In the genomic region with DNA sequence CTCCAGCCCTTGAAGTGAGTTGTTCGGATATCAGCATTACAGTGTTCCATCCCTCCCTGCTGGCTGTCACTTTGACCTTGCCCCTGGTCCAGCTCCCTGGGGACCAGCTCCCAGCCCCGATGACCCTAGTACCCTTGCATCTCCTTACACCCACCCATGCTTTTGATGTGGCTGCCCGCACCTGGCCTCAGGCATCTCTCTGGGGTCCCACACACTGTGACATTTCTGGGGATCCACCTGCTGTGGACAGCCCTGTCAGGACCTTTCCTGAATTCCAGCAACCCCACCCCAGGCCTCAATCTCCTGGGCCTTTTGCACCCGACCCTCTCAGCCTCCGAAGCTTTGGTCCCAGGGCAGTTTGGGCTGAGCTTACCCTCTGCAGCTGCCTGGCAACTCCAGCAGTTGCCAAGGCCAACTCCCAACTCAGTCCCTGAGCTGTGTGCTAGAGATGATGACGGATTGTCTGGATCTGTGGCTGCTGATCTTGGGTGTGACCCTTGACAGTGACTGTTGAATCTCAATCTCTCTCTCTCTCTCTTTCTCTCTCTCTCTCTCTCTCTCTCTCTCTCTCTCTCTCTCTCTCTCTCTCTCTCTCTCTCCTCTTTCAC, we compare ENCODE assay signal across 17 mouse cellular contexts. TPM values are rescaled to one million over a fixed set of nuclear protein-coding genes. Genes with fewer than 3 reads are reported as not detected.
"Had no signal": no experiment of that assay in that cellular context is flagged by ENCODE, and none has a peak within 500 bp of the region (broad histone marks: within the 10 kb centered on the region; RNA-seq: fewer than 3 reads in every experiment).

No protein-coding gene starts in this region.

- H3K4me3 ChIP-seq: kidney, embryonic 15.5 days; limb, embryonic 12.5 days; midbrain, embryonic 13.5 days; neural tube, embryonic 13.5 days had no signal

- H3K36me3 ChIP-seq: kidney, embryonic 15.5 days; limb, embryonic 12.5 days; midbrain, embryonic 13.5 days; neural tube, embryonic 13.5 days had no signal

- H3K4me2 ChIP-seq: kidney, embryonic 15.5 days; limb, embryonic 12.5 days; neural tube, embryonic 13.5 days had no signal

- H3K27ac ChIP-seq: kidney, embryonic 15.5 days; limb, embryonic 12.5 days; liver, embryonic 14.5 days; midbrain, embryonic 13.5 days; neural tube, embryonic 13.5 days had no signal

- DNase-seq: kidney, adult 2 months; kidney, postnatal 14 days; liver; lung, adult 18-20 months; right cerebral cortex, adult 18-20 months; right cerebral cortex, postnatal 25 days; thymus, postnatal 4 days had no signal

- H3K9me3 ChIP-seq: kidney, embryonic 15.5 days; limb, embryonic 12.5 days; midbrain, embryonic 13.5 days; neural tube, embryonic 13.5 days had no signal

- H3K9ac ChIP-seq: kidney, embryonic 15.5 days; limb, embryonic 12.5 days; liver, embryonic 14.5 days; midbrain, embryonic 13.5 days; neural tube, embryonic 13.5 days had no signal

RNA-seq across cellular contexts. Expression of a gene that starts 11.1 kb away (rescaled TPM):
- total RNA-seq: layer of hippocampus, postnatal 25 days; left cerebral cortex, postnatal 25 days had no signal
- polyA plus RNA-seq: midbrain, embryonic 13.5 days; small intestine, adult 2 months had no signal

RNA-seq across cellular contexts. Expression of a gene that starts 24.0 kb away (rescaled TPM):
- total RNA-seq: layer of hippocampus, postnatal 25 days; left cerebral cortex, adult 8-10 months; left cerebral cortex, postnatal 25 days had no signal
- polyA plus RNA-seq: large intestine, adult 2 months; neural tube, embryonic 13.5 days; small intestine, adult 2 months had no signal
